Mouse (Mus musculus): ENCODE data around the gene Gipc1.

GRCm38 (mm10) chr8:83621691-83622388 lies 30.6 kb upstream of the Gipc1 start:
- no peak for TF ChIP-seq POLR2A (IDR thresholded peaks at IDR 0.05; ENCODE audit: insufficient read depth, low read length)
- no peak for TF ChIP-seq EP300 (IDR thresholded peaks at IDR 0.05; ENCODE audit: insufficient read depth, low read depth, low read length)

All from ES-Bruce4 (cell line).